Mouse (Mus musculus) heart, embryonic 14.5 days (tissue): ENCODE measurements around the gene Bscl2. TPM values are rescaled to one million over a fixed set of nuclear protein-coding genes. Genes with fewer than 3 reads are reported as not detected.
"Not testable (repeated sequence)": the region's sequence is repeated elsewhere in the genome, so short reads cannot be mapped to it uniquely, and the experiment has no call there.

Source experiments
- ATAC-seq: fragments of 200-750 bp; cut with Nextera tagmentation; 2 replicates; pipeline ENCODE4 v1.8.0; 2017; ENCODE audit warnings: low read depth, moderate TSS enrichment; ENCODE audit not compliant: insufficient number of reproducible peaks, insufficient read depth, low FRiP score
- H3K27ac ChIP-seq, 2 experiments: fragments of 200-500 bp in 1 of 2; fragments of 300-500 bp in 1 of 2; sonication (generic) in 1 of 2; replicated peaks in 1 of 2; 2 replicates each; pipeline ENCODE4 v1.5.1; 2012 to 2014; ENCODE audit warnings: low read depth in 2 of 2, low read length in 2 of 2, control low read depth in 1 of 2, mild to moderate bottlenecking in 1 of 2, mixed read lengths in 1 of 2; ENCODE audit not compliant: control insufficient read depth in 1 of 2, insufficient read depth in 1 of 2
- H3K27me3 ChIP-seq: fragments of 300-500 bp; sonication (generic); 2 replicates; pipeline ENCODE4 v1.6.1; 2014; ENCODE audit warnings: mild to moderate bottlenecking, low read length, control low read depth; ENCODE audit not compliant: control insufficient read depth, insufficient read depth
- H3K36me3 ChIP-seq: fragments of 300-500 bp; sonication (generic); 2 replicates; pipeline ENCODE4 v1.6.1; 2014; ENCODE audit warnings: mild to moderate bottlenecking, control low read depth, low read length, mixed read lengths; ENCODE audit not compliant: control insufficient read depth, insufficient read depth
- H3K4me1 ChIP-seq, 2 experiments: fragments of 200-500 bp in 1 of 2; fragments of 300-500 bp in 1 of 2; sonication (generic) in 1 of 2; 2 replicates each; pipeline ENCODE4 v1.6.1; 2012 to 2014; ENCODE audit warnings: low read length in 2 of 2, control low read depth in 1 of 2, mixed read lengths in 1 of 2; ENCODE audit not compliant: control insufficient read depth in 2 of 2, insufficient read depth in 2 of 2
- H3K4me2 ChIP-seq: fragments of 300-500 bp; sonication (generic); 2 replicates; pipeline ENCODE4 v1.6.1; 2014; ENCODE audit warnings: mild to moderate bottlenecking, low read length
- H3K4me3 ChIP-seq, 2 experiments: fragments of 200-500 bp in 1 of 2; fragments of 300-500 bp in 1 of 2; sonication (generic) in 1 of 2; 2 replicates each; pipeline ENCODE4 v1.5.1; 2012 to 2014; ENCODE audit warnings: low read length in 2 of 2, mild to moderate bottlenecking in 2 of 2, control low read depth in 1 of 2, low read depth in 1 of 2, moderate library complexity in 1 of 2; ENCODE audit not compliant: control insufficient read depth in 1 of 2, insufficient read depth in 1 of 2
- H3K9ac ChIP-seq: fragments of 300-500 bp; sonication (generic); 2 replicates; pipeline ENCODE4 v1.6.1; 2014; ENCODE audit warnings: mild to moderate bottlenecking, low read length
- H3K9me3 ChIP-seq: fragments of 300-500 bp; sonication (generic); 2 replicates; pipeline ENCODE4 v1.6.1; 2016; ENCODE audit warnings: low read length, control low read depth; ENCODE audit not compliant: control insufficient read depth
- WGBS: fragments of 180-500 bp; shearing (Covaris S2); extraction: QIAGEN DNeasy Blood & Tissue Kit; methylation state at CpG from one replicate; pipeline ENCODE4 v1.1.7; 2014; 5-methylcytosine and 5-hydroxymethylcytosine counted together
- polyA plus RNA-seq: library from polyadenylated mRNA; unstranded; fragments of >200 nt; fragmentation: Nextera tagmentation; extraction: Ambion mirVana; gene quantifications from 2 replicates; pipeline ENCODE4 v1.2.1, GENCODE M21; 2014

Gene Bscl2
- polyA plus RNA-seq, 1 experiment from 2014 or later, result 45.0 TPM

GRCm38 (mm10) chr19:8859018-8859417, 21.8 kb downstream of the Bscl2 start:
- Histone ChIP-seq H3K4me2 (no peak overlapping the region), H3K36me3 (no peaks in the 10 kb centered on the region), H3K9ac (no peak overlapping the region), H3K4me3 (no peak overlapping the region), H3K9me3 (no peaks in the 10 kb centered on the region), H3K27ac (no peak overlapping the region), H3K4me1 (no peaks in the 10 kb centered on the region), H3K27me3 (no peaks in the 10 kb centered on the region)
- 13% methylated on average over 1 of the region's 1 CpGs for WGBS
- ATAC-seq, result no peak; the same call in 1 of the 2 replicates

GRCm38 (mm10) chr19:8864265-8864664, 27.0 kb downstream of the Bscl2 start:
- Histone ChIP-seq H3K9ac (no peak overlapping the region), H3K36me3 (no peaks in the 10 kb centered on the region), H3K9me3 (no peaks in the 10 kb centered on the region), H3K4me3 (no peak overlapping the region), H3K27ac (no peak overlapping the region), H3K4me2 (no peak overlapping the region), H3K27me3 (no peaks in the 10 kb centered on the region), H3K4me1 (no peaks in the 10 kb centered on the region)
- WGBS, result 80% methylated on average over 6 of the region's 6 CpGs
- ATAC-seq, result no peak

GRCm38 (mm10) chr19:8870381-8870780, 33.1 kb downstream of the Bscl2 start:
- Histone ChIP-seq H3K4me2 (peak overlapping the region; percentile 66), H3K9ac (peak overlapping the region; percentile 94), H3K4me3 (peak overlapping the region in 1 of 2 experiments; percentile 70; a peak in 1 of 4 replicates), H3K36me3 (peaks cover 28% of the 10 kb centered on the region)
- not testable (repeated sequence) for H3K27me3 ChIP-seq, H3K9me3 ChIP-seq, H3K4me1 ChIP-seq, H3K27ac ChIP-seq, ATAC-seq
- 37% methylated on average over 1 of the region's 3 CpGs for WGBS

GRCm38 (mm10) chr19:8870838-8871237, 33.6 kb downstream of the Bscl2 start:
- 39% methylated on average over 9 of the region's 9 CpGs for WGBS
- ATAC-seq, result no peak
- no peaks in the 10 kb centered on the region for H3K27me3 ChIP-seq
- H3K4me2 ChIP-seq, result peak overlapping the region; percentile 66
- peak overlapping the region; percentile 76 to 78 for H3K27ac ChIP-seq
- H3K4me3 ChIP-seq, result peak overlapping the region; percentile 70 to 77
- H3K36me3 ChIP-seq, result peaks cover 33% of the 10 kb centered on the region
- no peaks in the 10 kb centered on the region for H3K9me3 ChIP-seq
- H3K4me1 ChIP-seq, result peaks cover 3 to 7% of the 10 kb centered on the region in 2 experiments; a peak in 2 of 4 replicates
- H3K9ac ChIP-seq, result peak overlapping the region; percentile 94

- Histone ChIP-seq H3K4me3 (peak within 1 kb of the TSS; percentile 70 to 77), H3K27ac (peak within 1 kb of the TSS; percentile 76 to 78), H3K4me2 (peak within 1 kb of the TSS; percentile 88), H3K9me3 (no peaks in the 10 kb centered on the region), H3K4me1 (peaks cover 3 to 7% of the 10 kb centered on the region in 2 experiments; a peak in 2 of 4 replicates), H3K27me3 (no peaks in the 10 kb centered on the region), H3K36me3 (peaks cover 40% of the 10 kb centered on the region), H3K9ac (peak within 1 kb of the TSS; percentile 94)
- WGBS, result 1% methylated on average over 59 of the region's 59 CpGs
- ATAC-seq, result peak; percentile 97
These were observed 34.3 kb downstream of the Bscl2 start, which contains the start of gene Ubxn1 for GRCm38 (mm10) chr19:8871267-8872186. TSS of gene Ubxn1 (plus strand) at chr19:8871496.

- Histone ChIP-seq H3K27ac (peak overlapping the region in 1 of 2 experiments; percentile 78; a peak in 2 of 4 replicates), H3K4me1 (peaks cover 3 to 7% of the 10 kb centered on the region in 2 experiments; a peak in 2 of 4 replicates), H3K4me3 (peak overlapping the region; percentile 70 to 77), H3K9ac (peak overlapping the region; percentile 94), H3K27me3 (no peaks in the 10 kb centered on the region), H3K4me2 (peak overlapping the region; percentile 88), H3K9me3 (no peaks in the 10 kb centered on the region), H3K36me3 (peaks cover 48% of the 10 kb centered on the region)
- 67% methylated on average over 10 of the region's 10 CpGs for WGBS
- no peak for ATAC-seq
These were observed 35.1 kb downstream of the Bscl2 start for GRCm38 (mm10) chr19:8872266-8872840.

- H3K36me3 ChIP-seq, result peaks cover 61% of the 10 kb centered on the region
- 89% methylated on average over 7 of the region's 7 CpGs for WGBS
- no peak for ATAC-seq
- no peak overlapping the region for H3K4me3 ChIP-seq
- H3K27ac ChIP-seq, result no peak overlapping the region
- no peak overlapping the region for H3K9ac ChIP-seq
- H3K4me1 ChIP-seq, result peaks cover 3 to 15% of the 10 kb centered on the region in 2 experiments; a peak in 3 of 4 replicates
- no peaks in the 10 kb centered on the region for H3K9me3 ChIP-seq
- H3K27me3 ChIP-seq, result no peaks in the 10 kb centered on the region
- H3K4me2 ChIP-seq, result no peak overlapping the region
These were observed 37.8 kb downstream of the Bscl2 start for GRCm38 (mm10) chr19:8875031-8875430.
